Mouse (Mus musculus): ENCODE data around the gene Actn4. TPM values are rescaled to one million over a fixed set of nuclear protein-coding genes. Genes with fewer than 3 reads are reported as not detected.

The Actn4 gene
- polyA plus RNA-seq, 1 experiment from 2014 or later, result 191 TPM

GRCm38 (mm10) chr7:28929381-28929780 lies 32.8 kb downstream of the Actn4 start:
- H3K9ac ChIP-seq (ENCODE audit: low read depth, low read length), result no peak overlapping the region
- WGBS, result 74% methylated on average over 3 of the region's 3 CpGs
- H3K4me2 ChIP-seq, result no peak overlapping the region
- peaks cover 5% of the 10 kb centered on the region; the same call in 1 of the 2 replicates for H3K36me3 ChIP-seq (ENCODE audit: control insufficient read depth, insufficient read depth, low read length)
- DNase-seq (ENCODE audit: low spot score), result no peak
- H3K4me3 ChIP-seq (ENCODE audit: low read depth, low read length), result no peak overlapping the region
- peaks cover 58% of the 10 kb centered on the region for H3K4me1 ChIP-seq (replicated peaks; ENCODE audit: control insufficient read depth, insufficient read depth, low read length)
- no peak for ATAC-seq (replicated peaks; ENCODE audit: low FRiP score)
- no peaks in the 10 kb centered on the region for H3K27me3 ChIP-seq (replicated peaks; ENCODE audit: control insufficient read depth, insufficient read depth, low read length)
- H3K9me3 ChIP-seq (ENCODE audit: control insufficient read depth, low read length), result no peaks in the 10 kb centered on the region
- H3K27ac ChIP-seq (ENCODE audit: low read depth, low read length), result no peak overlapping the region

- Histone ChIP-seq H3K4me2 (no peak overlapping the region), H3K4me3 (ENCODE audit: low read depth, low read length) (no peak overlapping the region), H3K27me3 (replicated peaks; ENCODE audit: control insufficient read depth, insufficient read depth, low read length) (no peaks in the 10 kb centered on the region), H3K4me1 (replicated peaks; ENCODE audit: control insufficient read depth, insufficient read depth, low read length) (peaks cover 74% of the 10 kb centered on the region), H3K27ac (ENCODE audit: low read depth, low read length) (peak overlapping the region; percentile 56), H3K9me3 (ENCODE audit: control insufficient read depth, low read length) (no peaks in the 10 kb centered on the region), H3K9ac (ENCODE audit: low read depth, low read length) (0 out of 2 replicates have a peak overlapping the region, but pooled peaks have one; percentile 35), H3K36me3 (ENCODE audit: control insufficient read depth, insufficient read depth, low read length) (peaks cover 5% of the 10 kb centered on the region; the same call in 1 of the 2 replicates)
- 57% methylated on average over 2 of the region's 2 CpGs for WGBS
- DNase-seq (ENCODE audit: low spot score) (no peak), ATAC-seq (replicated peaks; ENCODE audit: low FRiP score) (no peak)
Observed at GRCm38 (mm10) chr7:28926172-28926571, 36.0 kb downstream of the Actn4 start.

DNA sequence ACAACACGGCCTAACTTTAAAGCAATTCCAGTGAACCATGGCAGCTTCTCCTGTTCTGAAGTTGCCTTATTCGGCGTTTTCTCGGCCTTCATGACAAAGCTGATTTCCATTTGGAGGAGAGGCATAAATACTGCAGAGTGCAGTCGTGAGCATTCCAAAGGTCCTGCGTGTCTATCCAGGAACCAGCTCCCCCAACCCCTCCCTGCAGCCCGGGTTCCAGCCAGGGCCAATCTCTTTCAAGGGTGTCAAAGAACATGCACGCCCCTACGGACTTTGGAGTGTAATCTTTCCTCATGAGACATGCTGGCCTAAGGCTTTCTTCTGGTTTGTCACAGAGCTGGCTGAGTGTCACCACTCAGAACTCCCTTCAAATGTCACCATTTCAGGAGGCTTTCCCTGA lies 36.8 kb downstream of the Actn4 start:
- 51% methylated on average over 9 of the region's 9 CpGs for WGBS
- Histone ChIP-seq H3K4me3 (ENCODE audit: low read depth, low read length) (no peak overlapping the region), H3K9me3 (ENCODE audit: control insufficient read depth, low read length) (no peaks in the 10 kb centered on the region), H3K36me3 (ENCODE audit: control insufficient read depth, insufficient read depth, low read length) (peaks cover 3% of the 10 kb centered on the region; the same call in 1 of the 2 replicates), H3K9ac (ENCODE audit: low read depth, low read length) (no peak overlapping the region), H3K4me2 (peak overlapping the region; percentile 28; the same call in 1 of the 2 replicates), H3K4me1 (replicated peaks; ENCODE audit: control insufficient read depth, insufficient read depth, low read length) (peaks cover 72% of the 10 kb centered on the region), H3K27me3 (replicated peaks; ENCODE audit: control insufficient read depth, insufficient read depth, low read length) (no peaks in the 10 kb centered on the region), H3K27ac (ENCODE audit: low read depth, low read length) (peak overlapping the region; percentile 59)
- no peak for DNase-seq (ENCODE audit: low spot score)
- ATAC-seq (replicated peaks; ENCODE audit: low FRiP score), result no peak

- Histone ChIP-seq H3K36me3 (ENCODE audit: control insufficient read depth, insufficient read depth, low read length) (peaks cover 2% of the 10 kb centered on the region; the same call in 1 of the 2 replicates), H3K9me3 (ENCODE audit: control insufficient read depth, low read length) (no peaks in the 10 kb centered on the region), H3K4me2 (peak overlapping the region; percentile 4; the same call in 1 of the 2 replicates), H3K27ac (ENCODE audit: low read depth, low read length) (peak overlapping the region; percentile 59), H3K4me1 (replicated peaks; ENCODE audit: control insufficient read depth, insufficient read depth, low read length) (peaks cover 72% of the 10 kb centered on the region), H3K4me3 (ENCODE audit: low read depth, low read length) (no peak overlapping the region), H3K27me3 (replicated peaks; ENCODE audit: control insufficient read depth, insufficient read depth, low read length) (no peaks in the 10 kb centered on the region), H3K9ac (ENCODE audit: low read depth, low read length) (0 out of 2 replicates have a peak overlapping the region, but pooled peaks have one; percentile 31)
- WGBS, result 53% methylated on average over 3 of the region's 3 CpGs
- no peak for DNase-seq (ENCODE audit: low spot score)
- no peak for ATAC-seq (replicated peaks; ENCODE audit: low FRiP score)
Observed at GRCm38 (mm10) chr7:28924802-28925201, 37.3 kb downstream of the Actn4 start.

GRCm38 (mm10) chr7:28923865-28924291 lies 38.3 kb downstream of the Actn4 start:
- no peak for ATAC-seq (replicated peaks; ENCODE audit: low FRiP score)
- H3K4me2 ChIP-seq, result no peak overlapping the region; the same call in 1 of the 2 replicates
- no peak overlapping the region for H3K9ac ChIP-seq (ENCODE audit: low read depth, low read length)
- peaks cover 73% of the 10 kb centered on the region for H3K4me1 ChIP-seq (replicated peaks; ENCODE audit: control insufficient read depth, insufficient read depth, low read length)
- peak overlapping the region; percentile 59 for H3K27ac ChIP-seq (ENCODE audit: low read depth, low read length)
- H3K36me3 ChIP-seq (ENCODE audit: control insufficient read depth, insufficient read depth, low read length), result peaks cover 4% of the 10 kb centered on the region; the same call in 1 of the 2 replicates
- 43% methylated on average over 4 of the region's 4 CpGs for WGBS
- no peak overlapping the region for H3K4me3 ChIP-seq (ENCODE audit: low read depth, low read length)
- no peaks in the 10 kb centered on the region for H3K9me3 ChIP-seq (ENCODE audit: control insufficient read depth, low read length)
- DNase-seq (ENCODE audit: low spot score), result no peak
- no peaks in the 10 kb centered on the region for H3K27me3 ChIP-seq (replicated peaks; ENCODE audit: control insufficient read depth, insufficient read depth, low read length)

GRCm38 (mm10) chr7:28922606-28923005 lies 39.5 kb downstream of the Actn4 start:
- Histone ChIP-seq H3K27ac (ENCODE audit: low read depth, low read length) (no peak overlapping the region), H3K4me1 (replicated peaks; ENCODE audit: control insufficient read depth, insufficient read depth, low read length) (peaks cover 81% of the 10 kb centered on the region), H3K9me3 (ENCODE audit: control insufficient read depth, low read length) (no peaks in the 10 kb centered on the region), H3K4me2 (no peak overlapping the region), H3K36me3 (ENCODE audit: control insufficient read depth, insufficient read depth, low read length) (peaks cover 12% of the 10 kb centered on the region), H3K27me3 (replicated peaks; ENCODE audit: control insufficient read depth, insufficient read depth, low read length) (no peaks in the 10 kb centered on the region), H3K9ac (ENCODE audit: low read depth, low read length) (no peak overlapping the region), H3K4me3 (ENCODE audit: low read depth, low read length) (no peak overlapping the region)
- 76% methylated on average over 4 of the region's 4 CpGs for WGBS
- no peak for DNase-seq (ENCODE audit: low spot score)
- ATAC-seq (replicated peaks; ENCODE audit: low FRiP score), result no peak

GRCm38 (mm10) chr7:28921722-28922465 lies 40.2 kb downstream of the Actn4 start:
- H3K4me3 ChIP-seq (ENCODE audit: low read depth, low read length), result no peak overlapping the region
- DNase-seq (ENCODE audit: low spot score) (no peak), ATAC-seq (replicated peaks; ENCODE audit: low FRiP score) (no peak)
- no peak overlapping the region for H3K27ac ChIP-seq (ENCODE audit: low read depth, low read length)
- no peak overlapping the region for H3K9ac ChIP-seq (ENCODE audit: low read depth, low read length)
- no peaks in the 10 kb centered on the region for H3K9me3 ChIP-seq (ENCODE audit: control insufficient read depth, low read length)
- WGBS, result 82% methylated on average over 8 of the region's 8 CpGs
- H3K4me2 ChIP-seq, result no peak overlapping the region
- H3K36me3 ChIP-seq (ENCODE audit: control insufficient read depth, insufficient read depth, low read length), result peaks cover 16% of the 10 kb centered on the region
- H3K27me3 ChIP-seq (replicated peaks; ENCODE audit: control insufficient read depth, insufficient read depth, low read length), result no peaks in the 10 kb centered on the region
- peaks cover 84% of the 10 kb centered on the region for H3K4me1 ChIP-seq (replicated peaks; ENCODE audit: control insufficient read depth, insufficient read depth, low read length)

GRCm38 (mm10) chr7:28921178-28921577 lies 41.0 kb downstream of the Actn4 start:
- H3K27ac ChIP-seq (ENCODE audit: low read depth, low read length), result no peak overlapping the region
- H3K4me2 ChIP-seq, result no peak overlapping the region
- H3K9me3 ChIP-seq (ENCODE audit: control insufficient read depth, low read length), result no peaks in the 10 kb centered on the region
- peaks cover 80% of the 10 kb centered on the region for H3K4me1 ChIP-seq (replicated peaks; ENCODE audit: control insufficient read depth, insufficient read depth, low read length)
- ATAC-seq (replicated peaks; ENCODE audit: low FRiP score), result peak; percentile 44; the same call in 1 of the 2 replicates
- H3K9ac ChIP-seq (ENCODE audit: low read depth, low read length), result no peak overlapping the region
- 53% methylated on average over 3 of the region's 3 CpGs for WGBS
- H3K4me3 ChIP-seq (ENCODE audit: low read depth, low read length), result no peak overlapping the region
- no peaks in the 10 kb centered on the region for H3K27me3 ChIP-seq (replicated peaks; ENCODE audit: control insufficient read depth, insufficient read depth, low read length)
- no peak for DNase-seq (ENCODE audit: low spot score)
- H3K36me3 ChIP-seq (ENCODE audit: control insufficient read depth, insufficient read depth, low read length), result peaks cover 16% of the 10 kb centered on the region

- Histone ChIP-seq H3K36me3 (ENCODE audit: control insufficient read depth, insufficient read depth, low read length) (peaks cover 28% of the 10 kb centered on the region), H3K27me3 (replicated peaks; ENCODE audit: control insufficient read depth, insufficient read depth, low read length) (no peaks in the 10 kb centered on the region), H3K9ac (ENCODE audit: low read depth, low read length) (no peak overlapping the region), H3K4me3 (ENCODE audit: low read depth, low read length) (no peak overlapping the region), H3K4me1 (replicated peaks; ENCODE audit: control insufficient read depth, insufficient read depth, low read length) (peaks cover 69% of the 10 kb centered on the region), H3K4me2 (no peak overlapping the region), H3K9me3 (ENCODE audit: control insufficient read depth, low read length) (no peaks in the 10 kb centered on the region), H3K27ac (ENCODE audit: low read depth, low read length) (peak overlapping the region; percentile 56; the same call in 1 of the 2 replicates)
- ATAC-seq (replicated peaks; ENCODE audit: low FRiP score), result no peak
- DNase-seq (ENCODE audit: low spot score), result no peak
- 51% methylated on average over 6 of the region's 6 CpGs for WGBS
Observed at GRCm38 (mm10) chr7:28919815-28920214, 42.3 kb downstream of the Actn4 start.

All from liver, embryonic 11.5 days (tissue).